Mouse (Mus musculus): ENCODE data around the gene Olfr1361.
A peak's percentile ranks its signal among the peaks of the same experiment; 100 is the strongest.

Gene Olfr1361

GRCm38 (mm10) chr13:21663286-21663685 is at the start of gene Olfr1361:
Gene Olfr1361, minus strand, starts transcription at chr13:21663386.
- DNase-seq (ENCODE audit: low spot score) = no peak

- no peak for DNase-seq (ENCODE audit: low spot score)
Measured at GRCm38 (mm10) chr13:21711698-21712097, 48.5 kb upstream of the Olfr1361 start.

GRCm38 (mm10) chr13:21710821-21711525 is 47.8 kb upstream of the Olfr1361 start:
- DNase-seq (ENCODE audit: low spot score) = peak; percentile 80

GRCm38 (mm10) chr13:21710031-21710711 is 47.0 kb upstream of the Olfr1361 start:
- DNase-seq (ENCODE audit: low spot score) = peak; percentile 91

- DNase-seq (ENCODE audit: low spot score) = no peak
Measured at GRCm38 (mm10) chr13:21706669-21707068, 43.5 kb upstream of the Olfr1361 start.

GRCm38 (mm10) chr13:21697811-21698210 is 34.6 kb upstream of the Olfr1361 start, which contains the start of gene Olfr1359:
Gene Olfr1359, plus strand, starts transcription at chr13:21698111.
- DNase-seq (ENCODE audit: low spot score) = no peak

- DNase-seq (ENCODE audit: low spot score) = no peak
Measured at GRCm38 (mm10) chr13:21677305-21677704, 14.1 kb upstream of the Olfr1361 start, which contains the start of gene Olfr1360. Gene Olfr1360, minus strand, starts transcription at chr13:21677405.

GRCm38 (mm10) chr13:21642418-21642817 is 20.8 kb downstream of the Olfr1361 start, which contains the start of gene Olfr11:
Gene Olfr11, minus strand, starts transcription at chr13:21642518.
- DNase-seq (ENCODE audit: low spot score) = peak; percentile 3

GRCm38 (mm10) chr13:21613922-21614321 is 49.3 kb downstream of the Olfr1361 start, which contains the start of gene Olfr1362:
Gene Olfr1362, minus strand, starts transcription at chr13:21614022.
- DNase-seq (ENCODE audit: low spot score) = no peak

Measured in adipocyte (in vitro differentiated cells).